Mouse (Mus musculus): ENCODE measurements at regions not wholly inside any gene's neighbourhood (a gene's known extent, or its start where the extent isn't known, plus 50 kb on each side); places are given as distances from the start of the nearest gene placed in this dataset.

- no peak for DNase-seq (ENCODE audit: low read depth, low spot score)
Observed at GRCm38 (mm10) chr2:159354247-159354646, 559.6 kb downstream of the Dhx35 start.

- no peak for DNase-seq (ENCODE audit: low read depth, low spot score)
Observed at GRCm38 (mm10) chr2:159356503-159356902, 561.9 kb downstream of the Dhx35 start.

GRCm38 (mm10) chr2:159361371-159361770 is 566.8 kb downstream of the Dhx35 start:
- no peak for DNase-seq (ENCODE audit: low read depth, low spot score)

- DNase-seq (ENCODE audit: low read depth, low spot score) = no peak
Observed at GRCm38 (mm10) chr2:159392865-159393264, 598.3 kb downstream of the Dhx35 start.

GRCm38 (mm10) chr2:159401421-159402100 is 607.0 kb downstream of the Dhx35 start:
- DNase-seq (ENCODE audit: low read depth, low spot score) = no peak

- no peak for DNase-seq (ENCODE audit: low read depth, low spot score)
Observed at GRCm38 (mm10) chr2:159404940-159405339, 610.3 kb downstream of the Dhx35 start.

- no peak for DNase-seq (ENCODE audit: low read depth, low spot score)
Observed at GRCm38 (mm10) chr2:159414599-159414998, 620.0 kb downstream of the Dhx35 start.

- no peak for DNase-seq (ENCODE audit: low read depth, low spot score)
Observed at GRCm38 (mm10) chr2:159418371-159418940, 623.8 kb downstream of the Dhx35 start.

GRCm38 (mm10) chr2:159422281-159422937 is 627.8 kb downstream of the Dhx35 start:
- no peak for DNase-seq (ENCODE audit: low read depth, low spot score)

GRCm38 (mm10) chr2:159428201-159428600 is 633.6 kb downstream of the Dhx35 start:
- no peak for DNase-seq (ENCODE audit: low read depth, low spot score)

GRCm38 (mm10) chr2:159430577-159431329 is 636.1 kb downstream of the Dhx35 start:
- DNase-seq (ENCODE audit: low read depth, low spot score) = no peak

GRCm38 (mm10) chr2:159438961-159439360 is 644.4 kb downstream of the Dhx35 start:
- no peak for DNase-seq (ENCODE audit: low read depth, low spot score)

GRCm38 (mm10) chr2:159443581-159443980 is 649.0 kb downstream of the Dhx35 start:
- no peak for DNase-seq (ENCODE audit: low read depth, low spot score)

- no peak for DNase-seq (ENCODE audit: low read depth, low spot score)
Observed at GRCm38 (mm10) chr2:159446434-159446833, 651.8 kb downstream of the Dhx35 start.

- DNase-seq (ENCODE audit: low read depth, low spot score) = no peak
Observed at GRCm38 (mm10) chr2:159446886-159447285, 652.3 kb downstream of the Dhx35 start.

GRCm38 (mm10) chr2:159448976-159449375 is 654.4 kb downstream of the Dhx35 start:
- no peak for DNase-seq (ENCODE audit: low read depth, low spot score)

GRCm38 (mm10) chr2:159451439-159451838 is 656.8 kb downstream of the Dhx35 start:
- DNase-seq (ENCODE audit: low read depth, low spot score) = no peak

GRCm38 (mm10) chr2:159481399-159482080 is 686.9 kb downstream of the Dhx35 start:
- no peak for DNase-seq (ENCODE audit: low read depth, low spot score)

- no peak for DNase-seq (ENCODE audit: low read depth, low spot score)
Observed at GRCm38 (mm10) chr2:159491090-159491489, 696.5 kb downstream of the Dhx35 start.

GRCm38 (mm10) chr2:159498691-159499090 is 704.1 kb downstream of the Dhx35 start:
- DNase-seq (ENCODE audit: low read depth, low spot score) = no peak

- no peak for DNase-seq (ENCODE audit: low read depth, low spot score)
Observed at GRCm38 (mm10) chr2:159501039-159501438, 706.4 kb downstream of the Dhx35 start.

- no peak for DNase-seq (ENCODE audit: low read depth, low spot score)
Observed at GRCm38 (mm10) chr2:159519066-159519465, 724.5 kb downstream of the Dhx35 start.

Data from CD4-positive helper T cell, adult 2 months (primary cell).